Mouse (Mus musculus): Measurements from ENCODE around the gene Ppm1n.

The Ppm1n gene

GRCm38 (mm10) chr7:19307739-19308453 is 28.0 kb upstream of the Ppm1n start:
- DNase-seq (ENCODE audit: low spot score in 2 of 2), result peak; percentile 61 to 72

DNA sequence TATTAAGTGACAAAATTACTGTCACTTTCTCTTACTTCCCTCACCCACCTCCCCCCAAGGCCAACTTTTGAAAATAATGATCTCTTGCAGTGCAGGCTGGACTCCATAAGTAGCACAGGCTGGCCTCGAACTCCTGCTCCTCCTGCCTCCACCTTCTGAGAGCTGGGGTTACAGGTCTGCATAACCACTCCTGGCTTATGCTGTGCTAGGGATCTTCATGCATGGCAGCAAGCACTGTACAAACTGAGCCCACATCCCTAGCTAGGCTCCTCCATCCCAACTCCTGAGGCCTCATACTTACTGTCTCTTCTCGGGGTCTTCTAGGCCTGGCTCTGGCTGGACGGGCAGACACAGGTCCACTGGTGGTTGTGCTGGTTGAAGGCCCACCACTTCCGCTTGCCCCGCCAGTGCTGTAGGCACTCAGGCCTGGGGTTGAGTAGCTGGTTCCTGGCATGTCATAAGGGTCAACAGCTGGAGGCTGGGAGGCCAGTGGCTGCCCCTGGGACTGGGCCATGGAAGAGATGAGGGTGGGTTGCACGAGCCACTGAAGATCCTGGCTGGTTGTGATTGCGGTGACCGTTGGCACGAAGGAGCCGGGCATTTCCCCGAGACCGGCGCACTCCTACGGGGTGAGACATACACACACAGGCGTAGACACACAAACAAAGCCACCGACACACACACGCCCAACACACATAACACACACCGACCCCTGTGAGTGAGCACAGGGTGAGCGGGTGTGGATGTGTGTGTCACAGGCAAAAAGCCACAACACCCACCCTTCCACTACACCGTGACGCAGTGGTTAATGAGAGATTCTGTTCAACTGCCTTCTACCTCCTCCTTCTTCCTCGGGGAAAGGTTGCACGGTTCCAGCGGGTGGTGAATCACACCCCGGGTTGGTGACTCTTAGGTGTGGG is 27.2 kb upstream of the Ppm1n start:
- DNase-seq (ENCODE audit: low spot score in 2 of 2), result no peak

- DNase-seq (ENCODE audit: low spot score in 2 of 2), result no peak
Measured at GRCm38 (mm10) chr7:19305796-19306765, 26.2 kb upstream of the Ppm1n start.

GRCm38 (mm10) chr7:19305413-19305735 is 25.5 kb upstream of the Ppm1n start:
- DNase-seq (ENCODE audit: low spot score in 2 of 2), result no peak

- DNase-seq (ENCODE audit: low spot score in 2 of 2), result no peak
Measured at GRCm38 (mm10) chr7:19304501-19305412, 24.9 kb upstream of the Ppm1n start.

DNA sequence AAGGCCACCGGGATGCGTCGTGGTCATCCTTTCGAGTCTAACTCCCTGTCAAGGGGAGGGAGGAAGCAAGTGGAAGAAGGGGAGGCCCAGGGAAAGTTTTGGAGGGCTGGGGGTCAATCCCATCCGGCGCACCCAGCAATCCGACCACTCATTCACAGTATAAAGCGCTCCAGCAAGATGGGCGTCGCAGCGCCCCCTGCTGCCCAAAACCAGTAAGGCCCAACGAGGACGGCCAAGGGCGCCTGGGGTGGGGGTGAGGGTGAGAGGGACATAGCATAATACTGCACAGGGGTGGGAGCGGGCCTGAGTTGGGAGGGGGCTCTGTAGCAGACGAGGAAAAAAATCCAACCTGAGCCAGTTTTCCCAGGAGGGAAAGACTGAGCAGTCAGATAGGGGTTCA is 23.9 kb upstream of the Ppm1n start:
- DNase-seq (ENCODE audit: low spot score in 2 of 2), result peak; percentile 62 to 72

DNA sequence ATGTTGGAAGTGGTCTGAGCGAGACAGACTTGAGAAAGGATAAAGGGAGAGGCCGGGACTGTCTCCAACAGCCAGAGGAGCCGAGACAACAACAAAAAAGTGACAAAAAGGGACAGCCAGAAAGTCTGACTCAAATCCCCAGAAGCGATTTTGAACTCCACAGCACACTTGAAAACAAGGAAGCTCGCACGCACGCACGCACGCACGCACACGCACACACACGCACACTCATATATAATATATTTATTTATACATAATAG is 23.1 kb upstream of the Ppm1n start:
- DNase-seq (ENCODE audit: low spot score in 2 of 2), result no peak

DNA sequence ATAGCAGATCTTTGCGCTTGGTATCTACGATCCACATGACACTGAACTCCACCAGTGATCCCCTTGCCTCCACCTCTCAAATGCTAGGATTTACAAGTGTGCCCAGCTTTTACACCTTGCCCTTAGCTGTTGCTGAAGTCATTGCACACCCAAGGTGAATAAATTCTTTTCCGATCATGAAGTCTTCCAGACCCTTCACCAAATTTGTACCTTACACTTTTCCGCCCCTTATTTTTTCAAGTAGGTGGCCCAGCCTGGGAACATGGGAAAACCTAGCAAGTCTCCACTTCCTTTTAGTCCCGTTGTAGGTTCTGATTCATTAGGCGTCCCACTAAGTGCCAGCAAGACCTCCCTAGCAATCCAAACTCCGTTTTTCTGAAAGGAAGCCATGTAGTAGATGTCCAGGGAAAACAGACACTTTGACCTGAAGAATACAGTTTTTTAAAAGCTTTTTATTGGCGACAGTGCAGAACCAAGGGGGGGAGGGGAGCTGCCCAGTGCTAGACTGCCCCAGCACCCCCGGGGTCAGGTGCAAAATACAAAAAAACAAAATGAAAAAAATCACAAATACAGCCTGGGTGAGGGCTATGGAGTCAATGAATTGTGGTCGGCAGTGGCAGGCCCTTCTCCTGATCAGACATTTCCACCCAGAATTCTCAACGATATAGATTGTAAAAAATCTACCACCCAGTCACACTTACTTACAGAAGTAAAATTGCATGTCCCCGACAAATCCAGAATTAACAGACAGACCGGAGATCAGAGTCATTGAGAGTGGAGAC is 22.6 kb upstream of the Ppm1n start:
- no peak for DNase-seq (ENCODE audit: low spot score in 2 of 2)

DNA sequence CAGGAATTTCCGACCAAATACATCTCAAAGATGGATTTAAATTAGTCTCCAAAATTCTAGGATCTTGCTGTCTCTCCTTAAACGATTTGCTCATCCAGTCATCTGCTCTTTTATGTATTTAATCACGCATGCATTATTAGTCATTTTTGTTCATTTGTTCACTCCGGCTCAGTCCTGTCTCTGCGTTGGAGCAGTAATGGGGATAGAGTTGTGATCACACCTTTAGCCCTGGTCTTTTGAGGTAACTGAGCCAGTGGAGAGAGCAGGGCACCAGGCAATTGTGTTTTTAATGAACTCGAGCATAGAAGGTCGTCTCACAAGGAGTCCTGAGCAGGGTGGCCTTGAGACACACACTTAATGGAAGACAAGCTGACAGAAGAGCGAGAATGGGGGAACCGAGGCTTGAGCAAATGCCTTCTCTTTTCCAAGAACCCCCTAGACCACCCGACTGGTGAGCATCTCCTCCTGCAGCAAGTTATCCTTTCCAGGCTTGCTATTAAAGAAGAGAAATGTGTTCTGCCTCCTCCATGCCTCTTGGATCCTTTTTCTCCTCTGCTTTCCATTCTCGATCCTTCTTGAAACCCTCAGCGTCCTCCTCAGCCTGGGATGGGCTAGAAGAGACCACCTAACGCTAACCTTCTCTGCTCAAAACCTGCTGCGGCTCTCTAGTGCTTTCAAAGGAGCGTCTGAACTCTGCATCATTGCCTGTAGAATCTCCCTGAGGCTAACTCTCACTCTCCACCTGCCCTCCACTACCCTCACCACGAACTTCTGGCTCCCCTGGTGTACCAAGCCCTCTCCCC is 21.8 kb upstream of the Ppm1n start:
- no peak for DNase-seq (ENCODE audit: low spot score in 2 of 2)

DNA sequence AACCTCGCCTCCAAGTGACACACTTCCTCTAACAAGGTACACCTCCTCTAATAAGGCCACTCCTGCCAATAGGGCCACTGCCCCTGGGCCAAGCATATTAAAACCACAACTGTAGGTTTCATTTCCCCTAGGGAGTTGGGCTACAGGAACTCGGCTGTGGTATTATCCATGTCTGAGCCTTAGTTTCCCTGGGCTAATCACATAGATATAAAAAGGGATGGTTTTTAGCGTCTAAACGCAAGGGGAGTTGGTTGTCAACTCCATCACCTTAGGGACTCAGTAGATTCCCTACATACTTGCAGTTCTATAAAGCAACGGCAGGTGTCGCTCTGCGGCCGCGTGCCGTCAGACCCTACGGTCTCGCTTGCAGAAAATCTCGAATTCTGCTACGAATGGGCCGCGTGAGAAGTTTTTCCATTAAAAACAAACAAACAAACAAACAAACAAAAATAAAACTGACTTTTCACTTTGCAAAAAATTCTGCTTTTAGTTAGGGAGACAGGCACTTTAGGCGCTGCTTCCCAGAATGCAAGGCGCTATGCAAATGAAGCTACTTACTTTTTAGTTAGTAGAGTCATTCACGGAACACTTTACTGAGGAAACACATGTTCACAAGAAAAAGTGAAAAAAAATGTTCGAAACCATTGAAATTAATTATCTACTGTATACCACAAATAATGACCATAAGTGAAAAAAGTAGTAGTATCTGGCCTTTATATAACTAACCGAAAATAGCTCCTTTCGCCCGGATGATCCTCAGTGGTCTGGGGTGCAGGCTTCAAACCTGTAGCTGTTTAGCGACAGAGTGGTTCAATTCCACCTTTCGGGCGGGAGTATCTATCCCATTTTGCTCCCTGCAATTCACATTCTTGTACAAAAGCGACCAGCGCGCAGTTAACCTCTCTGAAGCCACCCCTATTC is 20.9 kb upstream of the Ppm1n start:
- peak; percentile 63 to 71 for DNase-seq (ENCODE audit: low spot score in 2 of 2)

DNA sequence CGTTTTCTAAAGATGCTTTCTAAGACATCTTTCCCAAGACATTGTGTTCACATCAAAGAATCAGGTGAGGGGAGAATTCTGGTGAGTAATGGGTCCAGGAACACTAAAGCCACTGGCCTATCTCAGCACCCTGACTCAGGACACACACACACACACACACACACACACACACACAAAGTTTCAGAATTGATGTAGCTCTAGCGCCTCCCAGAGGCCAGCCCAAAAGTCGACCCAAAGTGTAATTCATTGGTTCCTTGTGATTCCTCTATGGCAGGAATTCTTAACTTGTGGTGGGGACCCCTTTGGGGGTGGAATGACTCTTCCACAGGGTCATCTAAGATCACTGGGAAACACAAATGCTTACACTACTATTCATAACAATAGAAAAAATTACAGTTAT is 19.3 kb upstream of the Ppm1n start:
- DNase-seq (ENCODE audit: low spot score in 2 of 2), result no peak

DNA sequence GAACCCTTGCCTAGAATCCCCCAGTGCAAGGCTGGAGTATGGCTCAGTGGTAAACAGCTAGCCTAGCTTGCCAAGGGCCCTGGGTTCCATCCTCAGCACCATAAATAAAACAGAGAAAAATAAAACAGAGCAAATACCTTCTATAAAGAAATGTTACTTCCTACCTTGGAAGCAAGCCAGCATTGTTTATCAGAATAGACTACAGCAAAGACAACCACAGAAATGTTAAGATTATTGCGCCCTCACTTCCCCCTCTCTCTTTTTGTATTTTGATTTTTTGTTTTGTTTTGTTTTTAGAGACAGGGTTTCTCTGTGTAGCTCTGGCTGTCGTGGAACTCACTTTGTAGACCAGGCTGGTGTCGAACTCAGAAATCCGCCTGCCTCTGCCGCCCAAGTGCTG is 17.9 kb upstream of the Ppm1n start:
- DNase-seq (ENCODE audit: low spot score in 2 of 2), result no peak

DNA sequence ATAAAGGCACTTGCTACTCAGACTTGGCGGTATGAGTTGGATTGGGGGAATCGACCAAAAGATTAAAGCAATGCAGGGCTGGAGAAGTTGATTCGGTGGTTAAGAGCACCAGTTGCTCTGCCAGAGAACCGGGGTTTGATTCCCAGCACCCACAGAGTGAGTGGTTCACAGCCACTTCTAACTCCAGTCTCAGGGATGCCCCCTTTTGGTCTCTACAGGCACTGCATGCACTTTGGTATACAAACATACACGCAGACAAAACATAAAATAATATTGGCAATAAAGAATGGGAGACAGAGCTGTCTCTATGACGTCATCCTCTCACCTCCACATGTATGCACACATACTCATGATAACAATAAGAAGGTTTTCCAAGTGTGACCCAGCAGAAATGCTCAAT is 17.2 kb upstream of the Ppm1n start:
- no peak for DNase-seq (ENCODE audit: low spot score in 2 of 2)

GRCm38 (mm10) chr7:19295503-19296185 is 15.8 kb upstream of the Ppm1n start:
- peak; percentile 88 to 91 for DNase-seq (ENCODE audit: low spot score in 2 of 2)

DNA sequence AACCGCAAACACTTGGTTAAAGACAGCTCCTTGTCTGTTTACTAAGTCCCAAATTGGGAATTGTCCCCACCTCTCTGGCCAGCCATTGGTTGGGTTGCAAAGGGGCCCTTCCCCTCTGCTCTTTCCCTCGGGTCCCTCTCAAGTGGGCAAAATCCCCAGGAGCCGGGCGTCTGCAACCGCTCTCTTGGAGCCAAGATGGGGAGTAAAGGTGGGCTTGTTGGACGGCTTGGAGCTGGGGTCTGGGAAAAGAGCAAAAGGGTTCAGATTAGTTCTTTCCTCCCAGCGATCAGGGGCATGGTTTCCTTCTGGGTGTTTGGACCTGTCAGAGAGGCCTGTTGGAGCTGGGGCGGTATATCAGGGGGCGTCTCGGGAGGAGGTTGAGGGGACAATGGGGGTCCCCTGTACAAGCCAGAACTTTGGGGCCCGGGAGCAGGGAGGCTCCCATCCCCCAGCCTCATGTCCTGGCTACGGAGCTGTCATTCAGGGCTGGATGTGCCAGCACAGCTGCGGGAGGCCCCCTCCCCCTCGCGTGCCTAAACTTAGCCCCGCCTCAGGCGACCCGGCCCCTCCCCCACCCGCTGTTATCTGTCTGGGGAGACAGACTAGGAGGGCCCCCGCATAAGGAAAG is 11.2 kb upstream of the Ppm1n start:
- DNase-seq (ENCODE audit: low spot score in 2 of 2), result no peak

GRCm38 (mm10) chr7:19284763-19285162 is 4.9 kb upstream of the Ppm1n start:
- DNase-seq (ENCODE audit: low spot score in 2 of 2), result no peak

DNA sequence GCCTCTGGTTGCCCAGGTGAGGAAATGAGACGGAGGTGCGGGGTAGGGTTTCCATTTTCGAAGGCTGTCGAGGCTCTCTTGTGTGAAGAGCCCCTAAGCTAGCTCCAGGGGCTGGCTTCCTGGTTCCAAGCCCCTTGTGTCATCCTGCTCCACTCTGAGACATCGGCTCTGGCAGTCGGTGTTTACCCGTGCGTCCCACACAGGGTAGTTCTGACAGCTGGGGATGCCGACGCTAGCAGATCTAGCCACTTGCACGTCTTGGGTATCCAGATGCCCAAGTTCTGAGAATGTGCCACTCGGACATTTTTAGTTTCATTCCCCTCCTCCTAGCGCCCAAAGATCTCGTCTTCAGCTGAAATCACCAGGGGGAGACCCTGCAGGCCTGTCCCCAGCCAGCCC is 3.5 kb upstream of the Ppm1n start:
- DNase-seq (ENCODE audit: low spot score in 2 of 2), result no peak
